Mouse (Mus musculus) lung, postnatal 25 days (tissue): ENCODE results near the gene Muc13.
A peak's percentile ranks its signal among the peaks of the same experiment; 100 is the strongest.

ENCODE experiments used
- DNase-seq: peaks from one replicate; pipeline ENCODE4 v3.0.0; 2022; ENCODE audit warnings: low spot score

Muc13 gene

GRCm38 (mm10) chr16:33824603-33825002 lies 30.8 kb downstream of the Muc13 start:
- DNase-seq: no peak

DNA sequence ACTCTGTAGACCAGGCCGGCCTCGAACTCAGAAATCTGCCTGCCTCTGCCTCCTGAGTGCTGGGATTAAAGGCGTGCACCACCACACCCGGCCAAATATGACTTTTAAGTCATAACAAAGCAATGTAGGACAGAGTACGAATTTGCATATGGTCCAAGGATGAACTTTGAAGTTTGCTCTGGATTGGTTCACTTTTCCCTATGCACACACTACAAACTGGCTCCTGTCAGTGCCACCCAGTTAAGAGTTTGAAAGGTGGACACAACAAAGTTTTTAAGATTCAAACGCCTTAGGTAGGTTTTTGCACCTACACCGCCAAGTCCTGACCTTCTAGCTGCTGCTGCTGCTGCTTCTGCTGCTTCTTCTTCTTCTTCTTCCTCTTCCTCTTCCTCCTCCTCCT lies 34.7 kb downstream of the Muc13 start:
- DNase-seq: no peak

GRCm38 (mm10) chr16:33829301-33829831 lies 35.5 kb downstream of the Muc13 start, which contains the start of gene Itgb5:
Itgb5 (plus strand) TSS chr16:33829665.
- DNase-seq: peak; percentile 62

DNA sequence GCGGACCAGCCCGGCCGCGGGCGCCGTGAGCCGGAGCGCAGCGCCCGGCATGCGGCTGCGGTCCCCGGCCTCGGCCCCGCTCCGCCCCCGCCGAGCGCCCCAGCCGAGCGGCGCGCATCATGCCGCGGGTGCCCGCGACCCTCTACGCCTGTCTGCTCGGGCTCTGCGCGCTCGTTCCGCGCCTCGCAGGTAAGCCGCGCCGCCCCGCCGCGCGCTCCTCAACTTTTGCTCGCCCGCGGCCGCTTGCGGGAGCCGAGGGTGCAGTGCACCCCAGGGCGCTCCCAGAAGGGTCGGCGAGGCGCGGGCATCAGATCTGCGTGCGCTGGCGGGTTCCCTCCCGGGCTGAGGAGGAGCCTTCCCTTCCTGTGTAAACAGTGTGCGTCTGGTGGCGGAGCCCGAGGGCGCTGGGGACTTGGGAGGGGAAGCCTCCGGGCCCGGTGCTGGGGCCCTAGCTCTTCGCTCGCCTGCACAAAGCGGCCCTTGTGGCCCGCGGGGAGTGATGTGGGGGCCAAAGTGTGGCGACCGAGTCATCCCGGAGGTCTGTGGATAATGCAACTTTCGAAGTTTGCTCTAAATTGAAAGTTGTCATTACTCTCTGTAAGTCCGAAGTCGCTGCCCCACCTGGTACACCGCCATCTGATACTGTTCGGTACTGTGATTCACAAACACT lies 36.1 kb downstream of the Muc13 start:
- DNase-seq: peak; percentile 52

DNA sequence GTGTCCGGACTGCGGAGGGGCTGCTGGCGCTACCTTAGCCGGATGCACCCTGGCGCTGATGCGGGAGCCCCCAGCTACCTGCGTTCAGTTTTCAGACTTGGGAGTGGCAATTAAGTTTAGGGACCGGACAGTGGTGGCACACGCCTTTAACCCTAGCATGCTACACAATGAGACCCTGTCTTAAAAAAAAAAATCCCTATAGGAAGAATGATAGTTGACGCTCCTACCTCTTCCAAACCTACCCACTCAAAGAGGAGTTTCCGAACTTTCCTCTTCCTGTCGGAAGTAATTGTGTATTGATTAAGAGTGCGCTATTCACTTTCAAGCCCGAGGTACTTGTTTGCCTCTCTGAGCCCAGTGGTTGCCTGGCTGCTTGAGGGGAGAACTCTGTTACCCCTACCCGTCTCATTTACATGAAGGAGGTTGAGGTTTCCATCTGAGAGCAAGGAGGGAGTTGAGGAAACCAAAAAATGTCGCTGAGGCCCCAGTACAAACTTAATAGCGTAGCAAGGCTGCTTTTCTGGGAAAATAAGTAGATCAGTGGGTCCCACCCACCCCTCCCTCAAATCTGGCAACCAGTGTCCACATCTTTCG lies 36.8 kb downstream of the Muc13 start:
- DNase-seq: no peak

GRCm38 (mm10) chr16:33832057-33832456 lies 38.2 kb downstream of the Muc13 start:
- DNase-seq: no peak

DNA sequence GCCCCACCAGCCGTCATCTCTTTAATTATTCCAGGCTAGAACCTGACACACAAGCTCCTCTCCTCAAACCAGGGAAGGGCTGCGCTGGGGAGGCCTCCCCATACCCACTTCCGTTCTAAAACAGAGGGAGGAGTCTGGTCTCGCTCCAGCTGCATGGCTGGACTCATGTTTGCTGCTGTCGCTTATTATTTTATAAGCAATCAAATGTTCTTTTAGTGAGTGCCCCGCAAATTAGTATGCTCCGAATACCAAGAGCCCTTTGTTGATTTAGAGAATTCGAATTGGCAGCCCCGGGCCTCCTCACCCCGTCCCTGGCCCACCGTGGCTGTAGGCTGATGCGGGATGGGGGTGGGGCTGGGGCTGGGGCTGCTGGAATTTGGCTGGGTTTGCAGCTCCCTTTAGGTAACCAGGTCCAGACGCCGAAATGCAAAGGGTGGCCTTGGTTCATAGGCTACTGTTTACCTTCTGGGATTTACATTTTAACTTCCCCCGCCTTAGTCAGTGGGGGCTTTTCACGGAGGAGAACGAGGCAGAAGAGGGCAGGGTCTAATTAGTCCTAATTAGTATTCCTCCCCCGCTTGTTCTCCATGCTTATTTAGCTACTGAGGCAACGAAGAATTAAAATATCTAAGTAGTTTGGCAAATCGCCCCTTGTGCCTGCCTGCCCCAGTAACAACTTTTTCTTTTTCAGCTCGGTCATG lies 39.0 kb downstream of the Muc13 start:
- peak; percentile 18 for DNase-seq

DNA sequence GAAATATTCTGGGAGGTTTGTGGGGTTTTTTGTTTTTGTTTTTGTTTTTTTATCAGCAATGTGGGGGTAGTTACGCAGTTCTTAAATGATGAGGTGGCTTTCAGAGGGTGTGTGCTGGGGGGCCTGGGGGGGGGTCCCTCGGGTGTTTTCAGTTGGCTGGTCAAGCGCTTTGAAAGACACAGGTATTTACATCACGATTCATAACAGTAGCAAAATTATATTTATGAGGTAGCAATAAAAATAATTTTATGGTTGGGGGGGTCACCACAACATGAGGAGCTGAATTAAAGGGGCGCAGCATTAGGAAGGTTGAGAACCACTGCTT lies 39.6 kb downstream of the Muc13 start:
- DNase-seq: no peak

DNA sequence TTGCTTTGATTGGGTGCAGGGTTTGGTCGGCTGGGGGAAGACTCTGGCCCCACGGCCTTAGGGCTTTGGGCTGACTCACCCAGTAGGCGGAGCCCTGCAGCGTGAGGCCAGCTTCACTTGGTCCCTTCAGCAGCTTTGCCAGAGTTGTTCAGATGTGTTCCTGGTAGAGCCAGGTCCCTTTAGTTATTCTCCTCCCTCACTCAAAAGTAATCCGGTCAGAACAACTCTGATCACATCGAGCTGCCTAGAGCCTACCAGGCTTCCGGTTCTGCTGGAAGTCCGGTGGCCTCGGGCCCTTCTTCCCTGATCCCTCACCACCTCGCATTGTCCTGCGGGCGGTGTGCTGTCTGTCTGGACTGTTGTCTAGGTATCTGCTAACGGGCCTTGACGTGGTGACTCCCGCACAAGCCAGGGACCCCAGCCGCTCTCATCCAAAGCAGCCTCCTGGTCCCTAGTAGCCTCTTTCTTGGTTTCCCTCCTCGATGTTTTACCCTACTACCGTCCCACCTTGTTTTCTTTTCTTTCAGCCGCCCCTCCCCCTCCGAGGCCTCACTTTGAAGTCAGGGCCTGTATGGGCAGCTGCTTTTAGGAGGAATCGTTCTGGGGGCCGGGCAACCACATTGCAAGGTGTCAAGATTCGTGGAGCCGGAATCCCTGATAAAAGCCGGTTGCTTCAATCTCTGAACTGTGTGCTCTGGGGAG lies 40.1 kb downstream of the Muc13 start:
- peak; percentile 51 for DNase-seq

DNA sequence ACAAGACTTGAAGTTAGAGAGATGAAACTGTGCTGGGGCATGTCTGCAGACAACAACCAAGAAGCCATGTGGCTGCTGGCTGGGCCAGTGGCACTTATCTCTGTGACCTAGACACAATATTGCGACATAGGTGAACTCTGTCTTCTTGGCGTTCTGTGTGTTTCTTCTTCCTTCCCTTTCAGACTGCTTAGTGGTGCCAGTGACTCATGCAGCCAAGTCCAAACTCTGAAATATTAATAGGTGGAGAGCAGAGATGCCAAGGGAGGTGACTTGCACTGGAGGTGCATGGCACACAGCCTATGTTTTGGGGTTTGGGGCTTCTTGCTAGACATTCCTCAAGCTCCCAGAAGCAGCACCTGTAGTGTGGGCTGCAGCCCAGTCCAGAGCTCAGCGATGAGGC lies 42.8 kb downstream of the Muc13 start:
- DNase-seq: peak; percentile 36

DNA sequence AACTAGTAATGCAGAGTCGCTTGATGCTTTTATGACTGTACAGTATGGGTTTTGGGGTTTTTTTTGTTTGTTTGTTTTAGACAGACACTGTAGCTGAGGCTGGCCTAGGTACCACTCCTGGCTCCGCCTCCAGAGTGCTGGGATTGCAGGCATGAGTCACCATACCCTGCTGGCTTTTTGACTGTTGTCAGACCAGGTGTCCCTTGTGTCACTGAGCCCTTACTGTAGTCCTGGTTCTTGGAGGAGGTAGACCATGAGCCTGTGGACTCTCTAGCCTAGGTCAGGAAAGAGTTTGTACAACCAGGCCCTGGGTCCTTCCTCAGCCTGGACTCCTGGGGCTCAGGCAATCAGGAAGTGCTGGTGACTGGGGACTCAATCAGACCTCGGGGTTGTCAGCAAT lies 43.4 kb downstream of the Muc13 start:
- DNase-seq: no peak

DNA sequence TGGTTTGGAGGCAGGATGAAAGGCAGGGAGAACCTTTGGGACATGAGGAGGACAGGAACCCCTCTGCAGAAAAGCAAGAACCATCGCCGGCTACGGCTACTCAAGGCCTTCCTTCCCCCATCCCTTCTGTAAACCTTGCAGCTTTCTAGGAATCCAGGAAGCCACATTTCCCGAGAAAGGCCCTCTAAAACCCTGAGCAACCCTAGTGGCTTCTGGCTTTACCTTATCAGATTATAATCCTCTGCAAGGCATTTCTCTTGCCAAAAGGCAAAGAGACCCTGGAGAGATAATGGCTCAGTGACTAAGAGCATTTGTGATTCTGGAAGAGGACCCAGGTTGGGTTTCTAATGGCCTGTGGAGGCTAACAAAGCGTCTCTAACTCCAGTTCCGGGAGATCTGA lies 46.8 kb downstream of the Muc13 start:
- DNase-seq: no peak

DNA sequence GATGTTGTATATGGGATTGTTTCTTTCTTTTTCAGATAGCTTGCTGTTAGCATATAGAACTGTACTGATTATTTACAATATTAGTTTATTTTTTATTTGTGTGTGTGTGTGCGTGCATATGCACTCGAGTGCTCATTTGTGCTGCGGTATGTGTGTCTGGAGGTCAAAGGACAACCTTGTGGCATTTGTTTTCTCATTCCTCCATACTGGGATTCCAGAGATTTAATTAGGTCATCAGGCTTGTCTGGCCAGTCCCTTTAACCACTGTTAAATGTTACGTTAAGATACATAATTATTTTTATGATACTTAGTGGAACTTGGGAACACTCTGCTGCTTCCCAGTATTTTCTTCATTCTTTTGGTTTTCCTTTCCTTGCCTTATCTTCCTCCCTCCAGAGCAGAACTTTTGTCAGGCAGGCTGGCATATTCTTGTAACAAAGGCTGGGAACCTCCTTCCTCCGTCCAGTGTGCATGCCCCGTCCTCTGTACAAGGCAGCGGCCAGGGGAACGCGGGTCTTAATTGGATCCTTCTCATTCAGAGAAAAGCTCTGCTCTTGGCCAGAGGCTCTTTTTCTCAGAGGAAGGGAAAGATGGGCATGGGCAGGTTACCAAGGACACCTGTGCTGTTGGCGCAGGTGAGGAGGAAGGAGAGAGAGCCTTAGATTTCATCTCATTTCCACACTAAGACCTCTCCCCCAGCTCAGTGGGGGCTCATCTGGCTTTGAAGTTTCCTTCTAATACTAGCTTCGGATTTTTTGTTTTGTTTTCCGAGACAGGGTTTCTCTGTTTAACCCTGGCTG lies 48.4 kb downstream of the Muc13 start:
- no peak for DNase-seq

DNA sequence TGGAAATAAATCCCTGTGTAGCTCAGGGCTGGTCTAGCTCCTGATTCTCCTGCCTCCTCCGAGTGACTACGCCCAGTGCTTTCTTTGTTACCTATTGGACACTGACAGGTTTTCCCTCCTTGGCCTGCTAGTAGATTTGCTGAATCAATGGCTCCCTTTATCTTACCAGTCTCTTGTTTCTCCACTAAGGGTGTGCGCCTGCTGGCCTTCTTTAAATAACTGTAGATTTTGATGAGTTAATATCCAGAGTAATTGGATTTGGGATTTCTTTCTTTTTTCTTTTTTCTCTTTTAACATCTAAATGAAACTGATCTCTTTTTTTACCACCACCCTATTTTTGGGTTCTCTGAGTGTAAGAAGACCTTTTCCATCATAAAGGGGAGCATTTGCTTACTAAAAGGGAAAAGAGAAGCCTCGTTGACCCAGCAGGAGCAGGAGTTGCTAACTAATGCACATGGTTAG lies 50.3 kb downstream of the Muc13 start:
- no peak for DNase-seq

DNA sequence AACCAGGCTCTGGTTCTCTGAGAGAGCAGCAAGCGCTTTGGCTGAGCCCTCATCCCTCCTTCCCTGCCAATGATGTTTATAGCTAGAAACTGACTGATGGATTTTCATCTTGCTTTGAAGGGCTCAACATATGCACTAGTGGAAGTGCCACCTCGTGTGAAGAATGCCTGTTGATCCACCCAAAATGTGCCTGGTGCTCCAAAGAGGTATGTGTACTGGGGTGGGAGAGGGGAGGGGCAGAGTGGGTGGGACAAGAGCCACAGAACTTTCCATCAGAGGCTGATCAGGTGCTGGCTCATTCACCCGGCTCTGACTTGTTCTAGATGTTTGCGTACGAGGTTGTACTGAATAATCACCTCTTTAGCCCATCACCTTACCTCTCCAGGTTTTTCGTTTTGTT lies 51.0 kb downstream of the Muc13 start:
- DNase-seq: no peak

- DNase-seq: no peak
Measured at GRCm38 (mm10) chr16:33853271-33853670, 59.4 kb downstream of the Muc13 start.

DNA sequence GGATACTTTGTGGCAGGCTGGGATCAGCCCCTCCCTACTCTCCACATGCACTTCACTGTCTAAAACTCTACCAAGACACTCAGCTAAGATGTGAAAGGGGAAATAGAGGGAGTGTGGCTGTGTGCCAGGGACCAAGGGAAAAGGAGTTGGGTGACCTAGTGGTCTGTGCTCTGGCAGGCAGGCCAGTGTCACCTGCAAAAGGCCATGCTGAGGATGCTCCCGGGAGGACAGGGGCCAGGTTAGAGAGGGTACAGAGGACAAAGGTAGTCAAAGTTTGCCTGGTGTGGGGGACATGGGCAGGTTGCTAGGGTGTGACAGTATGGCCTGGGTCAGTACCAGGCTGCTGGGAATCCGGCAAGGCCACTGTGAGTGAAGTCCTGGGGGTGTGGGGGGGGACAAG lies 64.9 kb downstream of the Muc13 start:
- no peak for DNase-seq

GRCm38 (mm10) chr16:33859380-33859779 lies 65.5 kb downstream of the Muc13 start:
- DNase-seq: no peak

DNA sequence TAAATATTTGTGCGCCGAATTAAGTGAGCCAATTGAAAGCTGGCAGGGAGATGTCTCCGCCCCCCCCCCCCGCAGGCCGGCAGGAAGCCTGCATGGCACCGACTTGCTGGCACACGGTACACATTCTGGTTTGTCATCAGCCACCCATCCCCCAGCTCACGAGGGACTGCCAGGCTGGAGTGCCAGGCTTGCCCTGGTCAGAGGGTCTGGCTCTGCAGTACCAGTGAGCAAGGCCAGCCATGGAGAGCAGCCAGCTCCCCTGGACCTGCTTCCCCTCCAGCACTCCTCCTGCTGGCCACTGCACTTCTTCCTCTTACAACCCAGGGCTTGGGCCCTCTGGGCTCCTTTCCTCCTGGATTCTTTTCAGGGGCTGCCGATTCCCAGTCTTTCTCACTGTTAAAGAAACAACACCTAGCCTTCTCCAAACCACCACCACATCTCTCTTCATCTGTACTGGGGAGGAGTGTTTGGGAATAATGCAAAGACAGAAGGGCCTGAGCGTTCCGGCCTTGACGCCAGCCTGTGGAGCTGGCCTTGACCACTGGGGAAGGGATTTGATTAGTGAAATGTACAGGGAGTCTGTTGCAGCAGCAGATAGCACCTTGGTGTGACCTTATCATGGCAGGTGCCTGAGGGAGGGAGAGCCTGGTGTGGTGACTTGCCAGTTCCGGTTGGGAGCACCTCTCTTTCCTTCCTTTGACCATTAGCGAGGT lies 66.3 kb downstream of the Muc13 start:
- DNase-seq: peak; percentile 28

DNA sequence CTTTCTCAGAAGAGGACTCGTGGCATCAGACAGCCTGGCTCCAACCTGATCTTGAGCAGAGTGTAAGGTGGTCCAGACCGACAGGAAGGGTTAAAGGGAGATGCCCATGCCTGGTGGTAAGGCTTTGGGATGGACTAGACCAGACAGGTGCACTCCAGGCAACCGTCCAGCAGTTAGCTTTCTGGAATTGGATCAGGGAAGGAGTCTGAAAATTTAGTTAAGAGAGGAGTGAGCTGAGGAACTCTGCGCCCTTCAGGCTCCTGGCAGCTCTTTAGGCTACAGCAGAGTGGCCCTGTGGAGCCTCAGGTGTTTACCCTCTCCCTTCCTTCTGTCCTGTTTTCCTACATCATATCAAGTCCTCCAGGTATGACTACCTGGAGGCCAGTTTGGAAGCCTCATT lies 68.6 kb downstream of the Muc13 start:
- DNase-seq: no peak

- no peak for DNase-seq
Measured at GRCm38 (mm10) chr16:33863208-33863751, 69.4 kb downstream of the Muc13 start.
